Mouse (Mus musculus): Measurements from ENCODE around the gene Sugp1. TPM values are rescaled to one million over a fixed set of nuclear protein-coding genes. Genes with fewer than 3 reads are reported as not detected.

Sugp1 gene
- polyA plus RNA-seq, 1 experiment from 2014 or later, result 34.1 TPM

DNA sequence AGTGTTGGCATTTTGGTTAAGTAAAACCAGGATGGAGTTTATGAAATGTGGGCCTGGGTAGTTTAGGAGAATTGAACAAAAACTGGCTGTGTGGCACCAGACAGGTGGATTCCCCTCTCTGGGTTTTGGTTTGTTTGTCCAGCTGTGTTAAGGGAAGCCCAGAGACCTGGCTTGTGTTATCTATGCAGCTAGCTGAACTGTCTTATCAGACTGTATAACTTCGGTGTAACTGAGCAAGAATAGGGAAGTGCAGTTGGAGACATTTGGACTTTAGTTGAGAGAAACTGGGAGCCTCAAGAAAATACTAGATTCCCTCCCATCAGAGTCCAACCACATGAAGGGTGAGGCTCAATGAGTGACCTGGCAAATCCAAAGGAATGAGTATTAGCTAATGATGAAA, 31.1 kb downstream of the Sugp1 start:
- no peak overlapping the region for H3K4me3 ChIP-seq (ENCODE audit: inconsistent target)
- H3K27ac ChIP-seq, result no peak overlapping the region
- WGBS (ENCODE audit: missing documents), result 21% methylated on average over 1 of the region's 1 CpGs
- no peaks in the 10 kb centered on the region for H3K79me2 ChIP-seq (ENCODE audit: inconsistent target)
- peaks cover 20% of the 10 kb centered on the region for H3K36me3 ChIP-seq (ENCODE audit: inconsistent target)

DNA sequence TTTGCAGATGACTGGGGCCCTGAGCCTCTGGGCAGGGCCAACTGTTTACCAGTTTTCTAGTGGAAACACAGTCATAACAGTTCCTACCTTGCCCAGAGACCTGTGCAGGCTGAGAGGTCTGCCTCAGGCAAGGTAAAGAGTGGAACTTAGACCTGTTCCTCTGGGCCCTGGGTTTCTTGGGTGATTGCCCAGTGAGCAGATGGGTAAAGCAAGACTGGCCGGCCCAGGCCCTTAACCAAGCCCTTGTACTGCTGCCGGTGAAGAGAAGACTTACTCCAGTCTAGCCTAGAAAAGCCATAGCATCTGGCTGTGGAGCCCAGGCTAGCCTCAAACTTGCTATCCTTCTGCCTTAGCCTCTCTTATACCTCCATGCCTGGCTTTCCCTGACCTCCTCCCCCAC, 39.4 kb downstream of the Sugp1 start:
- no peaks in the 10 kb centered on the region for H3K79me2 ChIP-seq (ENCODE audit: inconsistent target)
- H3K36me3 ChIP-seq (ENCODE audit: inconsistent target), result no peaks in the 10 kb centered on the region
- WGBS (ENCODE audit: missing documents), result 100% methylated on average over 2 of the region's 2 CpGs
- H3K4me3 ChIP-seq (ENCODE audit: inconsistent target), result no peak overlapping the region
- H3K27ac ChIP-seq, result no peak overlapping the region

DNA sequence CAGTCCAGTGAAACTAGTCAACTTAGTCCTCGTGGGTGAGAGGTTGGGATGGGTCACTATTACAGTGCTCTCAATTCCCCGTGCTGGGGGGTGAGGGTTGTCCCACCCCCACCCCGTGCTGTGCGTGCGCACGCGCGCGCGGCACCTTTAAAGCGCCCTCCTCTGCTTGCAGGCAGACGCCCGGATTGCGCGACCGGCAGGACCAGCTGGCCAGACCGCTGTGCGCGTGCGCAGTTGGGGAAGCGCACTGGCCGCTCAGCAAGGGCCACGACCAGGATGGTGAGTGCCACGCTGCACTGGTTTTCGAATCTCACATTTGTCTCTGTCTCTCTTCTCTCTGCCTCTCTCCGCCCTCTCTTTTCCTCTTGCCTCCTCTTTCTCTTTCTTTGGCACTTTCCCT, 40.7 kb downstream of the Sugp1 start, which contains the start of gene Hapln4:
Gene Hapln4, plus strand, starts transcription at position 173 of the 400 bp plus-strand sequence.
- WGBS (ENCODE audit: missing documents), result 3% methylated on average over 26 of the region's 26 CpGs

DNA sequence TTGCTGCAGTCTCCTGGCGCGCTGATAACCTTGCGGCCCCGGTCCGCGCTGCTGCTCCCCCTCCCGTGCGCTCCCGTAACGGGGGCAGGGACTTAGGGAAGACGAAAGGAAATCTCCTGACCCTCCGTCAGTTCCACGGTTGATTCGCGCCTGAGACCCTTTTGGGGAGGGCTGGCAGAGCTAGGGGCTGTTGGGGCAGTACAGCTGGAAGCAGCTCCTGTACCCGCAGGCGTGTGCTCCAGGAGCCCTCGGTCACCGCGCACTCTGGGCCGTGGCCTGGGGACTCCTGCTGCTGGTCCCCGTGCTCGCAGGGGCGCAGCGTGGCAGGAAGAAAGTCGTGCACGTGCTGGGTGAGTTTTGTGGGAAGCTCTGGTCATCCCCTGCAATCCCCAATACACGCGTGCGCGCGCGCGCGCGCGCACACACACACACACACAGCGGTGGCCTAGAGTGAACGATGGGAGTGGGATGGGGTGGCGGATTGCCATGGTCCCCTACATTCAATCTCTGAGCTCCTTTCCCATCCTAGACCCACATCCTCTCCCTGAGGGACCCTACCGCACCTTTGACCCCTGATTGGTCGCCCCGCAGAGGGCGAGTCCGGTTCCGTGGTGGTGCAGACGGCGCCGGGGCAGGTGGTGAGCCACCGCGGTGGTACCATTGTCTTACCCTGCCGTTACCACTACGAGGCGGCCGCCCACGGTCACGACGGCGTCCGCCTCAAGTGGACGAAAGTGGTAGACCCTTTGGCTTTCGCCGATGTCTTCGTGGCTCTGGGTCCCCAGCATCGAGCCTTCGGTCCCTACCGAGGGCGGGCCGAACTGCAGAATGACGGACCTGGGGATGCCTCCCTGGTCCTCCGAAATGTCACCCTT, 41.8 kb downstream of the Sugp1 start:
- WGBS (ENCODE audit: missing documents), result 6% methylated on average over 60 of the region's 71 CpGs
- H3K36me3 ChIP-seq (ENCODE audit: inconsistent target), result no peaks in the 10 kb centered on the region
- no peak overlapping the region; the same call in 1 of the 2 replicates for H3K4me3 ChIP-seq (ENCODE audit: inconsistent target)
- H3K27ac ChIP-seq, result no peak overlapping the region
- H3K79me2 ChIP-seq (ENCODE audit: inconsistent target), result no peaks in the 10 kb centered on the region

More for the DNA sequence above, 40.7 kb downstream of the Sugp1 start, which contains the start of gene Hapln4:
- H3K4me3 ChIP-seq (ENCODE audit: inconsistent target), result peak within 1 kb of the TSS; percentile 5; the same call in 1 of the 2 replicates
- H3K36me3 ChIP-seq (ENCODE audit: inconsistent target), result no peaks in the 10 kb centered on the region
- H3K27ac ChIP-seq, result no peak within 1 kb of the TSS
- no peaks in the 10 kb centered on the region for H3K79me2 ChIP-seq (ENCODE audit: inconsistent target)

DNA sequence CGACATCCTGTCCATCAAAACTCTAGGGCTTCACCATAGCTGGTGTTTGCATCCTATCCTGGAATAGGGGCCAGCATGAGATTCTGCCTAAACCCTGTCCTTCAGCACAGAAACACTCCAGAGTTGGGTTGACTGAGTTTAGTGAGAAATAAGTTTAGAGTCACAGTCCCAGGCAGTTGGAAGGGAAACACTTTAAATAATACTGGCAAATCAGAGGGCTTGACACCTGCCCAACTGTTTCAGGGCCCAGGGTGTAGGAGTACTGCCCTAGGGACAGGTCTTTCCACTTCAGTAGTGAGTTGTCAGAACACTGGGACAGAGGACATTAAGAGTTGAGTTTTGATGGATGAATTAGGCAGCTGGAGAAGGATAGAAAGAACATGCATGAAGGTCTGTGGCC, 43.5 kb downstream of the Sugp1 start:
- no peak overlapping the region for H3K27ac ChIP-seq
- 61% methylated on average over 1 of the region's 1 CpGs for WGBS (ENCODE audit: missing documents)
- H3K79me2 ChIP-seq (ENCODE audit: inconsistent target), result no peaks in the 10 kb centered on the region
- no peaks in the 10 kb centered on the region for H3K36me3 ChIP-seq (ENCODE audit: inconsistent target)
- H3K4me3 ChIP-seq (ENCODE audit: inconsistent target), result no peak overlapping the region

DNA sequence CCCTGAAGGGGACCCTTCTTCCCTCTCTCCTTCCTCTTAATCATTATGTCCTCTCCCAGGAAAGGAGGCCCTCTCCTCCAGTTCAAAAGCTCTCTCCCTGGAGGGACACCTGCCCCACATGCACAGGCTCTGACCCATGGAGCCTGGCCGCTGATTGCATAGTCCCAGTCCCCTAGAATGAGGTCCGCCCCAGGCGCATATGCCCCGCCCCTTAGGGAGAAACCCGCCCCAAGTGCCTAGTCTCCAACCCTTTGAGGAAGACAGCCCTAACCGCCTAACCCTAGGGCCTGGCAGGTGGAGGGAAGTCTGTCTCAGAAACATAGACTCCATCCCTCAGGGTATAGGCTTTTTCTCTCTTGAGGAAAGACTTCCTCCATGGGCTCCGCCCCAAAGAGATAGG, 44.6 kb downstream of the Sugp1 start:
- H3K27ac ChIP-seq, result no peak overlapping the region
- H3K36me3 ChIP-seq (ENCODE audit: inconsistent target), result no peaks in the 10 kb centered on the region
- WGBS (ENCODE audit: missing documents), result 17% methylated on average over 7 of the region's 7 CpGs
- H3K4me3 ChIP-seq (ENCODE audit: inconsistent target), result no peak overlapping the region
- no peaks in the 10 kb centered on the region for H3K79me2 ChIP-seq (ENCODE audit: inconsistent target)

DNA sequence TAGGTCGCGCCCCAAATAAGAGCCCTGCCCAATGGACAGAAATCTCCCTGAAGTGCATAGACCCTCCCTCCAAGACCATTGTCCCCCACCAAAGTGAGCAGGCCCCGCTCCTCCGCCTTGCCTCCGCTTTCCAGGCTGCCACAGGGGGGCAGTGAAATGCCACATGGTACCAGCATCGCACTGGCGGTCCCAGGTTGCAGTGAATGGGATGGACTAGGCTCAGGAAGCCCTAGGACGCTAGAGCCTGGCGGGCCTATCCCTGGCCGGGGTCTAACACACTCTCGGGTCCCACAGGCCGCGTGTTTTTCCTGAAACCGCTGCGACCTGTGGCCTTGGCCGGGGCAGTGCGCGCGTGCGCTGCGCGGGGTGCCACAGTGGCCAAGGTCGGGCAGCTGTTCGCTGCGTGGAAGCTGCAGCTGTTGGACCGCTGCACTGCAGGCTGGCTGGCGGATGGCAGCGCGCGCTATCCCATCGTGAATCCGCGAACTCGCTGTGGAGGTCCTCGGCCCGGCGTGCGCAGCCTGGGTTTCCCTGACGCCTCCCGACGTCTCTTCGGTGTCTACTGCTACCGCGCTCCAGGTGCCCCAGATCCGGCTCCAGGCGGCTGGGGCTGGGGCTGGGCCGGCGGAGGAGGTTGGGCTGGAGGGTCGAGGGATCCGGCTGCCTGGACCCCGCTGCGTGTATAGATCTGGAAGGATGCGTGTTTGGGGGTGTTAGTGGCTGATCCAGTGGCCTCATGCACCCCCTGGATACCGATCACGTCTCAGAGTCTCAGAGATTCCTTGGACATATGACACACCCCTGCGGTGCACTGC, 45.4 kb downstream of the Sugp1 start:
- H3K36me3 ChIP-seq (ENCODE audit: inconsistent target), result no peaks in the 10 kb centered on the region
- no peak overlapping the region for H3K4me3 ChIP-seq (ENCODE audit: inconsistent target)
- WGBS (ENCODE audit: missing documents), result 9% methylated on average over 56 of the region's 56 CpGs
- no peak overlapping the region for H3K27ac ChIP-seq
- no peaks in the 10 kb centered on the region for H3K79me2 ChIP-seq (ENCODE audit: inconsistent target)

DNA sequence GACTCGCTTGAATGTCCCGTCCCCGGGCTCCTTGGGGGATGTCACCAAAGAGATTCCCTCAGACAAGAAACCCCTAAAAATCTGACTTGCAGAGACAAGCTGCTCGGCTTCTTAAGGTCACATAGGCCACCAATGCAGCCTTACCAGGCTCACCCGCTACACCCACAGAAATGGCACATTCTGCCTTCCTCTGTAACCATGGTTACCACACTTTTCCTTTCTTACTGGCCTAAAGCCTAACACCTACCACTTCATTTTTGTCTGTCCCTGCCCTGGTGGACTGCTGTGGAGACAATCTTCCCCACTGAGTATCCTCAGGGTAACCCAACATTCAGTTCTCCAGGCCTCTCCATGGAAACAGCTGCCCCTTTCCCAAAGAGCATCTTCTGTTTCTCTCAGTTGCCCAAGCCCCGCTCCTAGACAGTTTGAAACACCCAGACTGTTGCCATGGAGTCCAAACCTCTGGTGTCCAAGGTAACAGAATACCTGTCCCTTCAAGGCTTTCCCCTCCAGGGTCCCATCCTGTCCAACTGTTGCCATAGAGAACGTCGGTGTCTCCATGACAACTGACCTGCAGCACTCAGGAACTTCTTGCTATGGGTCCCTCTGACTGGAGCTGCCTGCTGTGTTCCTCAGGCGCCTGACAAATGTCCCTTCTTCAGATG, 46.8 kb downstream of the Sugp1 start:
- WGBS (ENCODE audit: missing documents), result 57% methylated on average over 9 of the region's 9 CpGs
- Histone ChIP-seq H3K4me3 (ENCODE audit: inconsistent target) (no peak overlapping the region), H3K36me3 (ENCODE audit: inconsistent target) (no peaks in the 10 kb centered on the region), H3K79me2 (ENCODE audit: inconsistent target) (no peaks in the 10 kb centered on the region), H3K27ac (no peak overlapping the region)

DNA sequence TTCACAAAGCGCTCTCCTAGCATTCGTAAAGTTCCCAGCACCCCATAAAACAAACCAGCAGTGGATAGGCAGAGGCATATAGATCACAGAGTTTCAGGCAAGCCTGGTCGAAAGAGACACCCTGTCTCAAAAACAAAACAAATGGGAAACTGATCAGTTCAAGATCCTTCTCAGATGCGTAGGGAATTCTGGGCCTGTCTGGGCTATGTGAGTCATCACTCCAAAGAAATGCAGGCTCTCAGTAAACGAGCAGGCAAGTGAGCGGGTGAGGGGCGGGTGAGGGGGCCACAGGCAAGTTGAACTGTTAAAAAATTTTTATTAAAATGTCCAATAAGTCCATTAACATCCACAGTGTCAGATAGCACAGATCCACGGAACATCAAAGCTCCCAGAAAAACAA, 50.2 kb downstream of the Sugp1 start:
- no peak overlapping the region for H3K27ac ChIP-seq
- no peaks in the 10 kb centered on the region for H3K36me3 ChIP-seq (ENCODE audit: inconsistent target)
- WGBS (ENCODE audit: missing documents), result 81% methylated on average over 8 of the region's 8 CpGs

DNA sequence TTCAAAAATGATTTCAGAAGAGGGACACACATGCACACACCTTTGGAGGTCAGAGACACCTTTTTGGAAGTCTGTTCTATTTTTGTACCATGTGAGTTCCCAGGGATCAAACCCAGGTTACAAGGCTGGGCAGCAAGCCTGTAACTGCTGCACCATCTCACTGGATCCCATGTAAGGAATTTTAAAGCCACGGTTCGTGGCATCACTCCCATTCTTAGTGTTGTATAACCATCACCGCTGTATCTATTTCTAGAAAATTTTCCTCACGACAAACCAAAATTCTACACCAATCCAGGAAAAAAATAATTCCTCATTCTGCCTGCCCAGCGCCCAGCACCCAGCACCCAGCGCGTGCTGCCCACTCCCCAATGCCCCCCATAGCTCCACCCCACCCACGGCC, 56.7 kb downstream of the Sugp1 start:
- no peaks in the 10 kb centered on the region for H3K36me3 ChIP-seq (ENCODE audit: inconsistent target)
- 78% methylated on average over 8 of the region's 8 CpGs for WGBS (ENCODE audit: missing documents)

More for the DNA sequence above, 50.2 kb downstream of the Sugp1 start:
- no peak overlapping the region for H3K4me3 ChIP-seq (ENCODE audit: inconsistent target)
- no peaks in the 10 kb centered on the region for H3K79me2 ChIP-seq (ENCODE audit: inconsistent target)

DNA sequence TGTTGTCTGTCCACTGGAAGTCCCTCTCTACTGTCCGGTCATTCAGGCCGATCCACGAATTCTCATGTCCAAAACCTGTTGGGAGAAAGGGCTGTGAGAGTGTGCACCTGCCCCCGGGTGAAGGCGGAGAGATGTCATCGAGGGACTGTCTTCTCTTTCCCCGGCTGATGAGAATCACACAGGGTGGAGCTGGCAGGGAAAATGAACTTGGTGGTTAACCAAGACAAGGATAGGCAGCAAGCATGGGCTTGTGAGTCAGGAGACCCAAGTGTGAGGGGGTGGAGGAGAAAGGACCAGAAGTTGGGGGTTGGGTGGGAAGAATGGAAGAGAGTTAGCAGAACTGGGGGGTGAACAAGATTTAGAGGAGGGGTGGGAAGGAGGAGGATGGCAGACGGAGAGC, 57.6 kb downstream of the Sugp1 start:
- H3K27ac ChIP-seq, result no peak overlapping the region
- H3K4me3 ChIP-seq (ENCODE audit: inconsistent target), result no peak overlapping the region
- no peaks in the 10 kb centered on the region for H3K79me2 ChIP-seq (ENCODE audit: inconsistent target)
- 82% methylated on average over 8 of the region's 8 CpGs for WGBS (ENCODE audit: missing documents)
- H3K36me3 ChIP-seq (ENCODE audit: inconsistent target), result no peaks in the 10 kb centered on the region

More for the DNA sequence above, 56.7 kb downstream of the Sugp1 start:
- Histone ChIP-seq H3K27ac (no peak overlapping the region), H3K4me3 (ENCODE audit: inconsistent target) (no peak overlapping the region), H3K79me2 (ENCODE audit: inconsistent target) (no peaks in the 10 kb centered on the region)

DNA sequence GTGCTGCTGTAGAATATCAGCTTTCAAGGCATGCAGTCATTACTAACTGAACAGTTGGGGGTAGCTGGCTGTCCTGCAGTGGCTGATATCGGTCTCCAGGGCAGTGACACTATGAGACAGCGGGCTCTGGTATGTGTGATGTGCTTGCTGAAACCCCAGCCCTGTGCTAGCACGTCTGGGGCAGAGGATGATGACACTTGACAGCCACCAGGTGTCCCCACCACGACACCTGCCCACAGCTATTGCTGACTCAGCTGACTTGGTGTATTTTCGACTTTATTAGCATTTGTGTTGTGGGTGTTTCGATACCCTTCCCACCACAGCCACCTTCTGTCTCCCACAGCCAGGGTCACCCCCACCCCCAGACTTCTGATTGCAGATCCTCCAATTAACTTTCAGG, 61.9 kb downstream of the Sugp1 start:
- H3K27ac ChIP-seq, result no peak overlapping the region
- H3K79me2 ChIP-seq (ENCODE audit: inconsistent target), result no peaks in the 10 kb centered on the region
- no peaks in the 10 kb centered on the region for H3K36me3 ChIP-seq (ENCODE audit: inconsistent target)
- no peak overlapping the region for H3K4me3 ChIP-seq (ENCODE audit: inconsistent target)
- 9% methylated on average over 6 of the region's 6 CpGs for WGBS (ENCODE audit: missing documents)

DNA sequence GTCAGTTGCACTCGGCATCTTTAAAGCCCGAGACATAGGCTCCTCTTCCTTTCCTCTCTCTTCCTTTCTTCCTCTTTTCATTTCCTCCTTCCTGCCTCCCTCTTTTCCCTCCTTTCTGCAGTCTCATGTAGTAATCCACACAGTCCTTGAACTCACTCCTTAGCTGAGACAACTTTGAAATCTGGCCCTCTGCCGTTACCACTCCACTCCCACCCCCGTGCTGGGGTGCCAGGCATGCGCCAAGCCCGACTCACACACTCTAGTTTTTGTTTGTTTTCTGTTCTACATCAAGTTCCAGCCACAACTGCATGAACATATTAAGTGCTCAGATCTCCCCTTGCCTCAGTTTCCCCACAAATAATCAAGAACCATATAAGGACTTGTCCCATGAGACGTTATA, 62.3 kb downstream of the Sugp1 start:
- WGBS (ENCODE audit: missing documents), result 55% methylated on average over 7 of the region's 7 CpGs
- Histone ChIP-seq H3K36me3 (ENCODE audit: inconsistent target) (no peaks in the 10 kb centered on the region), H3K27ac (no peak overlapping the region)

DNA sequence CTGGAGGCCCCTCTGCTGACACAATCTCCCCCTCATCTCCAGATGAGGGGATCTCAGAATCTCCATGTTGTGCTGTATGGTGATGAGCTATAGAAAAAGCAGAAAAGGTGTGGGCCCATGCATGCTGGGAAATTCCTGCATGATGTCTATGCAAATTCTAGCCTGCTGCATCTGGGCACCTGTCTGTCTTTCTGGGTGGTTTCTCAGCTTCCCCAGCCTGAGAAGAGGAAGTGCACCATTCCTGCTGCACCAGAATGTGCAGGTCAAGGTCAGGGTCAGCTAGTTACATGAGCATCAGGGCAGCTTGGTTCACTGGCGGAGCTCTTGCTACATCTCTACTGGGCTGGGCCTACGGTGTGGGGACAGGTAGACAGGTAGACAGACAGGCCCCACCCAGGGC, 67.8 kb downstream of the Sugp1 start:
- WGBS (ENCODE audit: missing documents), result 69% methylated on average over 2 of the region's 2 CpGs
- H3K79me2 ChIP-seq (ENCODE audit: inconsistent target), result no peaks in the 10 kb centered on the region
- no peak overlapping the region for H3K27ac ChIP-seq
- H3K4me3 ChIP-seq (ENCODE audit: inconsistent target), result no peak overlapping the region
- no peaks in the 10 kb centered on the region for H3K36me3 ChIP-seq (ENCODE audit: inconsistent target)

More for the DNA sequence above, 62.3 kb downstream of the Sugp1 start:
- Histone ChIP-seq H3K4me3 (ENCODE audit: inconsistent target) (no peak overlapping the region), H3K79me2 (ENCODE audit: inconsistent target) (no peaks in the 10 kb centered on the region)

Measured in macrophage (primary cell).